Mouse (Mus musculus) T-helper 2 cell (primary cell): ENCODE measurements at regions not wholly inside any gene's neighbourhood (a gene's known extent, or its start where the extent isn't known, plus 50 kb on each side); places are given as distances from the start of the nearest gene placed in this dataset.

Experiments used
- in situ Hi-C: fragments of 300-600 bp; cut with MboI, MseI; formaldehyde crosslinking; loops from one replicate; pipeline ENCODE4 v1.15.1; 2025; ENCODE audit warnings: high pct_unique_total_duplicates

DNA sequence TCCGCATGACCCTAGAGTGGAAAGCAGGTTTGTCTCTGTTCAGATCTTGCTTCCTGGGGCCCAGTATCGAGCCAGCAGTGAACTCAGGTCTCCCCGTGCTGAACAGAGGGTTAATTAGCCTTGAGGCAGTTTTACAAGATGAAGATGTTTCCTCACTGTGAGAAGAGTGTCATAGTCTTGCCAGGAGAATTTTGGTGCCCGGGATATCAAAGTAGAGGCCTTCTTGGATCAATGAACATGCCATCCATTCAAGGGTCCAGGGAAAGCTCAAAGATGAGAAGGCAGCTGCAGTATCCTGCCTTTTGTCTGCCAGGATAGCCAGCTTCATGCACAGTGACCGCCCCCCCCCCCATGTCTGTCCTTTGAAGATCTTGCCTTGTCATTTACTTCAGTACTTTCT, 114.2 kb upstream of the Mylip start:
- in situ Hi-C loops, result no loop called here

GRCm38 (mm10) chr13:45277842-45278416, 111.6 kb upstream of the Mylip start:
- in situ Hi-C loops, result no loop called here

DNA sequence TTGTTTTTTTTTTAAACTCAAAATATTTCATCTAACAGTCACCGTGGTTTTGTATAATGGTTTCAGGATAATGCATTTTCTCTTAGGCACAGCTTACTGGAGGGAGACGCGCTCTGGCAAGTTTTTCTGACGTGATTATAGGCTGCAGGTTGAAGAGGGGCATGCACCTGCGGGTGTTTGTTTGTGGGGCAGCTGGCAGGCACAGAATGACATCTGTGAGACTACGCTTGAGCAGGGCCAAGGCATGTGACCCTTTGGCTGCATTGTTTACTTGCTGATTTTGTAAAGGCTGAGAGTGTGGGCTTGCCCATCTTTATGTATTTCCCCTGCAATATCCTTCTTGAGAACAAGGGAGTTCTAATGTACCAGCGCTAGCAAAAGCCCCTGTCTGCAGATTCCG, 108.4 kb upstream of the Mylip start:
- in situ Hi-C loops, result no loop called here

- in situ Hi-C loops, result no loop called here
These were observed 102.9 kb upstream of the Mylip start for GRCm38 (mm10) chr13:45286651-45287050.

GRCm38 (mm10) chr13:45287217-45287616, 102.3 kb upstream of the Mylip start:
- in situ Hi-C loops, result no loop called here

DNA sequence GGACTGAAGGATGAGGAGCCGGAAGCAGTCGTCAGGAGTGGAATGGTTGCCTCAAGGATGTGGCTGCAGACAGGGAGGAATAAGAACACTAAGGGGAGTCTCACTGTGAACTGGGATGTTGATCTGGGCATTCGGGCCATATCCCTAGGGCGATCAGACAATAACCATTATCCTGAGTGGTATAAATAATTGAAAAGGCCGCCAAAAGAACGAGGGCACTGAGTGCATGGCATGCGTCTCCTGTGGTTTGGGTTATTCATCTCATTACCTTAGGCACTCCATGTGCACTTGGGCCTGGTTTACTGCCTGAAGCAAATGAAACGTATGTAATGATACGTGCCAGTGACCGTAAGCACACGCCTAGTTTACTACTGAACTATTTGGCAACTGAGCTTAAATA, 99.6 kb upstream of the Mylip start:
- in situ Hi-C loops, result no loop called here

DNA sequence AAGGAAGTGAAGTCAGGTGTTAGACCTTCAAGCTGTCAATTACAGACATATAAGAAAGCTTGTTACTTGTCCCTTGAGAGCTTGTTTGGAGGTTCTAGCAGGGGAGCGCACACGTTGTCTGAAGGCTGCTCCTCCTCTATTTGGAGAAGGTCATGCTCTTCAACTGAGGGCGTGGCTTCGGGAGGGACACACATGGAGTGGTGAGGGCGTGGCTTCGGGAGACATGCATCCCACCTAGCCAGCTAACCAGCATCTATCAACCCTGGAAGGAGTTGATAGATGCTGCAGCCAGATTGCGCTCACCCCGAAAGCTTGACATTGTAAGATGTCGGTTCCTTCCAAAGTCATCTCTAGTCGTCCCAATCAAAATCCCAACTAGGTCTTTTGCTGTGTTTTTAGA, 94.9 kb upstream of the Mylip start:
- in situ Hi-C loops, result no loop called here

DNA sequence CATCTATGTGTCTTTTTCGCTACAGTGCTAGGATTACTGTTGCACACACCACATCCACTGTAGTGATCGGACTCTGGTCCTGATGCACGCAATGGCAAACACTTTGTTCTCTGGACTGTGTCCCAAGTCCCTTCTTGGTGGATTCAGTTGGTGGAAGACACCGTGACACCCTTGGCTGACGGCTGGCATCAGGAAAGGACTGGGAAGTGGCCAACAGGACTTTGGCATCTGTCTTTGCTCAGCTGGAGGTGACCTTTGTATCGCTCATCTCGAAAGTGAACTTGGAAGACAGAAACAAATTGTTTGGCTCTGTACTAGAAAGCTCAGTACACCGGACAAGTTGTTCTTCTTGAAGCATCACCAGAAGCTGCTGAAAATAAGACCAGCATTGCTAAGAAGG, 88.9 kb upstream of the Mylip start:
- in situ Hi-C loops, result no loop called here

DNA sequence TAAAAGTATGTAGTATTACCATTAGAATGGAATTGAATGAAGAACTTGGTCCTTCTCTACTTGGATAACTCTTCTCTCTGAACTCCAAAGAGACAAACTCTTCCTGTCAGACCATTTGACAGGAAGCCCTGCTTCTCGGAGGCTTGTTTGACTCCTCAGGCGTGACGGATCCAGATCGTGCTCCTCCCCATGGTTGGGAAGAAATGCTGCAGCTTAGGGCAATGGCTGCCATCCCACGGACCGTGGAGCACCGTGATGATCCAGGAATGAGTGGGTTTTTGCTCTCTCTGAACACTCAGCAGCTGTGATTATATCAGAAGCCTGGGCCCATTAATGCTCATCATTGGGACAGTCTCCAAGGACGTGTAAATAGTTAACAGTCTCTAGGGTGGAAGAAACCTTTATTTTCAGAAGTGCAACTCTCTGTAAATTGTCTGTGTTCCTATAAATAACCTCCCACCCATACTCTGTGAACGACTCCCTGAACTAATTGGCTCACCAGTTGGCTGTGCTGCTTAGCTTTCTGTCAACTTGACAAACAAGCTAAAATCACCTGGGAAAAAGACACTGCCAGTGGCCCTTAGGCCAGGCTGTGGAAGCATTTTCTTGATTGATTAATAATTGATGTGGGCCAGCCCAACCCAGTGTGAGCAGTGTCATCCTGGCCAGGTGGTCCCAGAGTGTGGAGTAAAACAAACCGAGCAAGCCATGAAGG, 88.2 kb upstream of the Mylip start:
- in situ Hi-C loops, result no loop called here

GRCm38 (mm10) chr13:45302796-45303195, 86.7 kb upstream of the Mylip start:
- in situ Hi-C loops, result no loop called here

- in situ Hi-C loops, result no loop called here
These were observed 83.4 kb upstream of the Mylip start for GRCm38 (mm10) chr13:45306177-45306576.

- in situ Hi-C loops, result no loop called here
These were observed 82.3 kb upstream of the Mylip start for GRCm38 (mm10) chr13:45307226-45307625.

GRCm38 (mm10) chr13:45319646-45320045, 69.9 kb upstream of the Mylip start:
- in situ Hi-C loops, result no loop called here

- in situ Hi-C loops, result no loop called here
These were observed 63.7 kb upstream of the Mylip start for GRCm38 (mm10) chr13:45325736-45326293.

DNA sequence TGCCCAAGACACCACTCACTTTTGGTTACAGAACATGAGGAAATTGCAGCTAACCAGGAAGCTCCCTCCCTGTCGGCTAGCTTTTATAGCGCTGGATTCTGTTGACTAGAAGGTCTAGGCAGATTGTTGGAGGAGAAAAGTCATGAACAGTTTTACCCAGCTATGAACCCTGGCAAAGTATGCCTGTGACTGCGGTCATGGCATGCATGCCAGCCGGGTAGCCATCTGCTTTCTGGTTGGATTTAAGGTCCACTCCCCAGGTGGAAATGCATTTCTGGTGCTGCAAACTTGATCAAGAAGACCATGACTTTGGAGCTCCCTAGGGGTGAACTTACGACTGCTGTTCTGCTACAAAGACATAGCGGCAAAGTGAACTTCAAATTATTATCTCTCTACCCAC, 62.8 kb upstream of the Mylip start:
- in situ Hi-C loops, result no loop called here

- in situ Hi-C loops, result no loop called here
These were observed 59.0 kb upstream of the Mylip start for GRCm38 (mm10) chr13:45330561-45330960.

DNA sequence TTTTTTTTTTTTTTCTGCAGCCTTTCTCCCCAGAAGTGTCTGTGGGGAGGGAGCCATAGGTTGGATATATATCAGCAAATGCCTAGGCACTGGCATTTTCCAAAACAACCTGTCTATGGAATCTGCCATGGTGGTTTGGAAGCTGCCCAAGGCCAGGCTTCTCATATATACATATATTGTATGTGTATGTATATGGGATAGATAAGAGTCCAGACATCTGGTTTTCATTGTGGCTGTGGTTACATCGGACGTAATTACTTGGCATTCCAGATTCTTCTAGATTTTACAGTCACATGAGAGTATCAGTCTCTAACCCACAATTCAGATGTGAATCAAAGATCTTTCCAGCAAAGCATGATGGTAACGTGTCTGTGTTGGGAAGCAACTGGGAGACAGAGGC, 57.5 kb upstream of the Mylip start:
- in situ Hi-C loops, result no loop called here

DNA sequence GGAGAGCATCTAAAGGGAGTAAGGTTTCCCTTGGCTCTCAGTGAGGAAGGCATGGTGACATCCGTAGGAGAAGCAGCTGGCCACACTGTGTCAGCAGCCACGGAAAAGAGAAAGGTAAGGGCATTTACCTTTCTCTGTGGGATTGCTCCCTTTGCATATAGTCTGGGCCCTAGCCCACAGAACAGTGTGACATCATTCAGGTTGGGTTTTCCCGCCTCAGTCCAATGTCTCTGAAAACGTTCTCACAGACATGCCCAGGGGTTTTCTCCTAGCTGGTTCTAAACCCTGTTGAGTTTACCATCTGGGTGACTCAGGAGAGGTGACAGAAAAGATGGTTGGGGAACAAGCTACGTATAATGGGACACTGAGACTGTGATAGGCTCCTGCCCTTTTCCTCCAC, 55.9 kb upstream of the Mylip start:
- in situ Hi-C loops, result no loop called here
